Mouse (Mus musculus): ENCODE results near the gene Tfpi2. TPM values are rescaled to one million over a fixed set of nuclear protein-coding genes. Genes with fewer than 3 reads are reported as not detected.

The Tfpi2 gene
- 1.0 and 1.1 TPM in 2 replicates for polyA plus RNA-seq (2015; fragmentation: Nextera tagmentation; extraction: Ambion mirVana)

DNA sequence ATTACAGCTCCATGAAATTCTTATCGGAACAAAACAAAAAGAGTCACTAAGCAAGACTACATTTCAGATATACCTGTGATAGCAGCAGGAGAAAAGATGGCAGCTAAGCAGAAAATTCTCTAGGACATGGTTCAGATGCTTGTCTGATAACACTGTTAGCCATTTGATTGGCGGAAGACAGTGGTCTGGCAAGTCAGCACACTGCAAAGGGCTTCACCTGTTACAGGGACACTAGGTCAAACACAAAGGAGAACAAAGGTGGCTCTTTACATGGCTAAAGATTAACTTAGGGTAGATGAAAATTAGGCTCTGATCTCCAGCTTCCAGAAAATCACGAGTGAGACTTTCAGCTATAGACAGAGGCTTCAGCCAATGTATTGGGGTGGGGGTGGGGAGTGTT is at the start of gene Tfpi2:
Gene Tfpi2 (minus strand): TSS at position 170 of the 400 bp plus-strand sequence.

GRCm38 (mm10) chr6:4003890-4004306 is 15.2 kb upstream of the Tfpi2 start, which contains the start of gene Gng11:
Gng11 (plus strand) TSS chr6:4003904.

GRCm38 (mm10) chr6:3993492-3993891 is 4.8 kb upstream of the Tfpi2 start, which contains the start of gene Gngt1:
Gngt1 (plus strand) TSS chr6:3993792.

Other genes with a start within 250 kb of the Tfpi2 start
- gene Calcr, start 224.2 kb downstream of the Tfpi2 start, polyA plus RNA-seq (2015; fragmentation: Nextera tagmentation; extraction: Ambion mirVana) = 0.71 and 0.76 TPM in 2 replicates
- gene Gngt1, start 4.9 kb upstream of the Tfpi2 start, polyA plus RNA-seq (2015; fragmentation: Nextera tagmentation; extraction: Ambion mirVana) = not detected in 2 replicates
- gene Gng11, start 15.0 kb upstream of the Tfpi2 start, polyA plus RNA-seq (2015; fragmentation: Nextera tagmentation; extraction: Ambion mirVana) = 27.9 and 44.2 TPM in 2 replicates
- gene Bet1, start 98.1 kb upstream of the Tfpi2 start, polyA plus RNA-seq (2015; fragmentation: Nextera tagmentation; extraction: Ambion mirVana) = 31.6 and 33.2 TPM in 2 replicates